Mouse (Mus musculus) embryo, embryonic 11 days (tissue): ENCODE measurements around the gene Sardh.

Experiments used
- DNase-seq: peaks from one replicate; pipeline ENCODE4 v3.0.0-alpha.2; 2015

Sardh gene

DNA sequence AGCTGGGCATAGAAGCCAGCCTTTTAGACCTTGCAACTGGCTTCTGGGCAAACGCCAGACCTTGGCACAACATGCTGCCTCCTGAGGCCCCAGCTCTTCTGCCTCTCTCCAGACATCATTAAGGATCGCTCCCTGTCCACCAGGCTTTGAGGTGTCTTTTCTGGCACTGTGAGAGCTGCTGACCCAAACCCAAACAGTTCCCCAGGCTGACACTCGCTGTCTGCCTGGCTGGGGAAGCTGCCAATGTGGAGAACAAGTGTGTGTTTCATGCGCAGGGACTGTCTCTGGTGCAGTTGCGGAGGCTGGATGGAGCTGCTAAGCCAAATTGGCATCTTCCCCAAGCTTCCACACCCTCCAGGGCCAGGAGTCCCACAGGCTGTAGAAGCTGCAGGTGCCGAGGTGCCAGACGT is 25.1 kb downstream of the Sardh start:
- DNase-seq, result no peak

DNA sequence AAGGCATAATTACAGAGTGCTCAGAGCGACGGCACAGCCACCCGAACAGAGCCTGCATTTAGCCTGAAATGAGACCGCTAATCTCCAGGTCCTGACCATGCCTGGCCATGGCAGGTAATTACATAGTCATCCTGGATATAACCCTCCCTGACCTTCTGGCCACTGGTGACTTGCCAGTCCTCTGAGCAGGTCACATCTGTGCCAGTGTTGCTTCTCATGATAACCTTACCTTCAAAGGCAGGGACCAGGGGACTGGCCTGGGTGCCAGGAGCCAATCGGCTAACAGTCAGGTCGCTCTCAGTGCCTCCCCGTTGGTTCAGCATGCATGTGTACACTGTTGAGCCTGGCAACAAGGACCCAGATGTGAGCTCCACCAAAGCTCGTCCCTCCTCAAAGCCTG is 29.6 kb downstream of the Sardh start:
- no peak for DNase-seq

DNA sequence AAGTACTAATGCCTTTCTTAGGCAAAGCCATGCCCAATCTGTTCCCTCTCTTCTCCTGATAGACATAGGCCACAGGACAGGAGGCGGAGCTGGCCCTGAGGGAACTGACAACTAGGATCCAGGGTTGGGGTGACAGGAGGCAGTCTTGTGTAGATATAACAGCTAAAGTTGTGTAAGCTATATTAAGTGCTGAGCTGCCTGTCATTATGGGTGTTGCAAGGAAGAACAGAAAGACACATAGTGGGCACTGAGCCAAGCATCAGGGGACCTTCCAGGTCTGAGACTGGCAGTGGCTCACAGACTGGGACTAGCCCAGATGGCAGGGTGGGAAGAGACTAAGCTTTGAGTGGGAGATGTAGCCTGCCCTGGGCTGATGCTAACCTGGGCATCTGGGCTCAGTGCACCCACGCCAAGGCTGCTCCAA is 30.0 kb downstream of the Sardh start:
- no peak for DNase-seq

DNA sequence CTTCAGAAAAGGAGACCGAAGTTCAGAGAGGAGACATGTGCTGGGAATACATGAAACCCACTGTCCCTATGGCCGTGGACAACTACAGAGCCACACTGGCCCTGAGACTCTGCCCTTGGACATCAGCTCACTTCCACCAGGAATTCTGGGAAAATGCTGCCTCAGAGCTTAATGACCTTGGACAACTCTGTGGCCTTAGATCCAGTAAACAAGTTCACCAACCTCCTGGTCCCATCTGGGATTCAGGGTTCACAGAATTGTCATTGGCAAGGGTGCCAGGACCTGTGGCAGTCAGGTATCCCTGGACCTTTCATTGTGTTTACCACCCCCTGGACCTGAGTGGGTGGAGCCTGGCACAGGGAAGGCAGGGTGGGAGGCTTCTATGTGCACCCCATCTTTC is 32.6 kb downstream of the Sardh start:
- DNase-seq, result no peak

DNA sequence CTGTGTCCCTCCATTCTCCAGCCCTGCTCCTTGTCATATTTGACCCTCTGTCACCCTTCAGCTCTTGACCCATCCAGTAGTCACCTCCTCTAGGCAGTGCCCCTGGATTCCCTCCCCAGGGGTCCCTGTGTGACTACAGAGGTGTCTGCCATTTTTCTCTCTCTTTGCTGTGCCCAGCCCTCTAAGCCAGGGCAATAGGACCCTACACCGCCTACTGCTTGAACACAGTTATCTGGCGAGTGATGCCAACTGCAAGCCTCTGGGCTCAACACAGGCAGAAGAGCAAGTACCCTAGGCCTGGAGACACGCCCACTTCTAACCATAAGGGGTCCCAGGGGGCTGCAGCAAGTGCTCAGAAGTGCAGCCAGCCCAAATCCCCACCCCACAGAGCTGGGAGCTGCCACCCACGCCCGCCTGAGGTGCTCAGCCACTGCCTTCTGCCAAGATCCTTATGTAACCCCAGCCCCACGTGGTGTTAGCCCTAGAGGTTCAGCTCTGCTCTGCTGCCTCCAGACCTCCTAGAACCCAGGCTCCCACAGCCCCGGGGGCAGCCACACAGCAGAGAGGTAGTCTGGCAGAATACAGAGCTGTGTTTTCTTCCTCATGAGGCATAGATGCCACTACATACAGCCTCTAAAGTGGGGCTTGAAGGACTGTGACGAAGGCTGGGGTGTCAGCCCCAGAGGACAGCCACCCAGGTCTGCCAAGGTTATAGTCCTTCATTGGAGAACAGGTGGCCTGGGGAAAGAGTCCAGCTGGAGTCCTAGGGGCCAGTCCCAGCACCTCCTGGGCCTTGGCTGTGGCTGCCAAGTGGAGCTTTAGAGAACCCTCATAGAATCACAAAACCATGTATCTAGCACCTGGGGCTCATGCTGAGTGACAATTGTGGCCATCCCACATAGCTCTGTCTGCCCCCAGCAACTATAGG is 35.9 kb downstream of the Sardh start:
- DNase-seq, result no peak

DNA sequence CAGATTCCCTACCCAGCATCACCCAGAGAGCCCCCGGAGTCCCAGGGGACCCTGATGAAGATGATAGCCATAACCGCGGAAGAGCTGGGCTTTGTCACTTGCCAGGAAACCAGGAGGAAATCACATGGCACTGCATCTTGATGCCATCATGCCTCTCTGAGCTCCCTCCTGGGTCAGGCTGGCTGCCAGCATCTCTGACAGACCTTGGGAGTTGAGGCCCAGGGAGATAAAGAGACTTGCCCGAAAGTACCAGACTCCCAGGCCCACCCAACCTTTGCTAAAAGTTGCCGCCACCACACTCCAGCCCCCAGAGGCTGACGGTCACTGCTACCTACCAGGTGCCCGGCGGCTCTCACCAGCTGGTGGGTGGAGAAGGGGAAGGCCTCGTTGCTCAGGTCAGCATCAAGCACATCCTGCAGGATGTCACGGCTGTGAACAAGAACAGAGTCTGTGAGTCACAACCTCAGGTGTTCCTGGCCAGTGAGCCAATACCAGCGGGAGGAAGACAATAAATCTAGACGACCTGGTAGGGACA is 37.4 kb downstream of the Sardh start:
- DNase-seq, result no peak

DNA sequence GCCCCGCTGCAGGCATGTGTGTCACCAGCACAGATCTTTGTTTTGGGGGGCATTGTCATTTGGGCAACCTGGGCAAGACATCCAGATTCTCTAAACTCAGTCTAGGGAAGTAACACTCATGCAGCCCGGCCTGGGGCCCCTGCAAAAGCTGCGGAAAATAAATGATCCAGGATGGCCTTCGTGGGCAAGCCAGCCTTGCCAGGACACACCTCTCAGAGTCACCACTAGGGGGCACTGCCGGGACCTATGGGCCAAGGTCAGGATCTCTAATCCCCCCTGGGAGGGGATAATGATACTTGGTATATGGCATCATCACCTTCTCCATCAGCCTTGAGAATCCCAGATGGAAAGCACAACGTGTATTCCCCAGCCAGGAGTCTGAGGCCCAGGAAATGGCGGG is 37.9 kb downstream of the Sardh start:
- DNase-seq, result peak; percentile 71

DNA sequence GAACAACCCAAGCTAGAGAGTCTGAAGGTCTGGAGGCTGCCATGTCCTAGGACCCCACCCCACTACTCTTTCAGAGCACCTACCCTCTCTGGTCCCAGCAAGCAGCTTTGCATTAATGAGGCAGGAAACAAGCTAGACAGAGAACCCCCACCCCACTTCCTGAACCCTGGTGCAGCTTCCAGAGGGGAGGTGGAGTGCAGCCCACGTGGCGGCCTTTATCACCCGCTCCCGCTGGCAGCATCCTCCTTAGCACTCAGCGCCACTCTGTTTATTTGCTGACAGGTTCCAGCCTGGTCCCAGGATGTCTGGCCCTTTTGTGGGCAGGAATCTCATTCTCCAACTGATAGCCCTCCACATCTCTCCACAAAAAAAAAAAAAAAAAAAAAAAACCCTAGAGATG is 38.3 kb downstream of the Sardh start:
- peak; percentile 56 for DNase-seq

DNA sequence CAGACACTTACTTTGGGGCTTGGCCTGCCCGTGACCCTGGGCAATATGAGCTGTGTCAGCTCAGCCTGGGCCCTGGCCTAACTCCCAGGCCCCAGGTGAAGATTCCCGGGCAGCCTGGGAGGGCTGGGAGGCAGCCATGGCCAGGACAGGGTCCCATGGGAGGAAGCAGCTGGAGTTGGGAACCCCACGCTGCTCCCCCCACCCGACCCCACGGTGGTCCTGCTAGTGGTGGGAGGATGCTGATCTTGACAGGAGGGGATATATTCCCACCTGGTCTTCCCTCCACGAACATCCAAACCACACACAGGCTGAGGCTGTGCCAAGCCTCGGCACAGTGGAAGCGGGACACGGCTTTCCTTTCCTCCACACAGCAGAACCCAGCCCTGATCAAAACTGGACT is 38.8 kb downstream of the Sardh start:
- no peak for DNase-seq

DNA sequence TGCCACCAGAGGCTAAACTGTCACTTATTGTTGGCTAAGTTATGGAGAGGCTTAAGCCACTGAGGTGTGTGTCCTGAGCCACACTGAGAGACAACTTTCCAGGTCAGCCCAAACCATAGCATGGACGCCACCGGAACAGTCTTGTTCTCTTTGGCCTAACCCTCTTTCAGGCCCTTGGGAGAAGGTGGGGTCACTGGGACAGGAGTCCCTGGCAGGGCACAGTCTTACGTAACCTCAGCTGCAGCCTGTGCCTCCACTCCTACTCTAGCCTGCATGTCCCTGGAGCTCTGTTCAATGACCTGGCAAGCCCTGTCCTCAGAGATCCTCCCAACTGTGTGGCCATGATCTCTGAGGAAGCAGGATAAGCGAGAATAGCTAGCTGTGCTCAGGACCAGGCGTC is 41.0 kb downstream of the Sardh start:
- no peak for DNase-seq

DNA sequence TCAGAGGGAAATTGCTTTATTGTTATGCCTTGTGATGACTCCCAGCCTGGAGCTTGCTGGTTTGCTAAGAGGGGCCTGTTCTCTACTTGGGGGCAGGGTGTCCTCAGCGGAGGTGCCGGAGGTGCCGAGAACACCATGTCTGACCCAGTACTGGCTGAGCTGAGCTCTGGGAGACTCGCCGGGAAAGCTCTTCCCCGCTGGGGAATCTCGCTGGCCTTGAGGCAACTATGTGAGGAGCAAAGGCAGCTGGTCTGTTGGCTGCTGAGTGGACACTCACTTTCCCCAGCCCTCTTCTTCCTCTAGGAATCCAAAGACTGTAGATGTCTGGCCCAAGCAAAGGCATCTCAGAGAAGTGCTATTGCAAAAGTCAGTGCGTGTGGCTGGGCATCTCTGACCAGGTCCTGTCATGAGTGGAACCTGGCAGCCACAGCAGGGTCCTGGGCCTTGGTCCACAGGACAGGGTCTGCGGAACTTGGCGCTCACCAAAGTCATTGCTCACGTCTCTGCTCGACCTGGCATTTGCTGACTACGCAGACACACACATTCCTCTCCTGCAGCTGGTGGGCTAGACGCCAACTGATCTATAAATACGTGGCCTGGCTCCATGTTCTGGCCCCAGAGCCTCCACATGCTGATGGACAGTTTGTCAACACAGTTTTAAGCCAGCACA is 41.9 kb downstream of the Sardh start:
- DNase-seq, result no peak

DNA sequence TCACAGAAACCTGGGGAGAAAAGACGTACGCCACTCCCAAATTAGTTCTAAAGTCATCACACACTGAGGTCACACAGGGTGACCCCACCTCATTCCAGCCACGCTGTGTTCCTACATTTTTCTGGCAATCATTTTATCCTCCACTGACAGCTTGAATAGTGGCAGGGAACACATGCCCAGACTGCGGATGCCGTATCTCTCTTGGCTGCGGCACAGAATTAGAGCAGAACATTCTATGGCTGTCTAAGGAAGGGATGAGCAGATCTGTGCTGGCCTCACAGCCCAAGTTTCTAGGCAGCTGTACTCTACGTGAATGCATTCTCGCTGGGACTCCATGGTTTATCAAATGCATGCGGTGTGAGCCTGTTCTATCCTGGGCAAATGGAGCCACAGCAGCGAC is 42.5 kb downstream of the Sardh start:
- DNase-seq, result no peak

DNA sequence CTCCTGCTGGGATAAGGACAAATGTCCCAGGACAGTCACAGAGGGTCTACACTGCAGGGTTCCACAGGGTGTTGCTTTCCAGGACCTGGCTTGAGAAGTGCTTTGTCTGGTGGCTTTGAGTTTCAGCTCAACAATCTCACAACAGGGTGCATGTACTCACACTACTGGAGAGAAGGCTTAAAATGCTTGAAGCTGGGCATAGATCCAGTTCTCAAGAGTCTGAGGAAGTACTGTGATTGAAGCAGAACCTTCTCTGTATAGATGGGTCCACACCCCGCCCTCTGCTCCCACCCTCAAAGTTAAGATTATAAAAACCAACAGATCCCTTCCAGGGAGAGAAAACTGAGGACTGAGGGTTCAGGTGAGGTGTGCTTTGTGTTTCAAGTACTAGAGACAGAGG is 47.6 kb downstream of the Sardh start:
- no peak for DNase-seq

DNA sequence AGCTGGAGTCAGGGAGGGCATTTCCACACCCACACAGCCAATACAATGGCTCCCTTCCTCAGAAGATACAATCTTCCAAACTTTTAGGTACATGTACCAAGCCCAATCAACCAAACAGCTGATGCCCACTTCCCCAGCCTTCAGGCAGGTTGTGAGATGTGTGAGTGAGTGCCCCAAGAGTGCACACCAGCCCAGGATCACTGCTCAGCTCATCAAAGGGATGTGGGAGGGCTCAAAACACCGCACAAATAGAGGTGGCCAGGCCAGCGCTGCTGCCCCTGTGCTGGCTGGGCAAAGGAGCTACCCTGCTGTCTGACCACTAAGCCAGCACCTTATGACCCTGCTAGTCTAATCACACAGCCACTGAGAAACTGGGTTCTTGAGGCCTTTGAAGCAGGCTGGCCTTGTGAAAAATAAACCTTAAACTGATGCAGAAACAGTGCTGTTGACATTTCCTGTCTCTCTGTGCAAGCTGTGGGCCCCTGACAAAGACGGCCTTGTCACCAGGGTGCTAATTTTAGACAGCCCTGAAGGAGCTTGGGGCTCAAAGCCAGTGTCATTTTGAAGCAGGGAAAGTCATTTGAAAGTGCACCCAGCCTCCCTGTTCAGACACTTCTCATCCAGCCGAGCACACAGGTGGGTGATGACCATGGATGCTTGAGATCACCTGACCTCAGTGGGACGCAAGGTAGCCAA is 49.4 kb downstream of the Sardh start:
- DNase-seq, result no peak

DNA sequence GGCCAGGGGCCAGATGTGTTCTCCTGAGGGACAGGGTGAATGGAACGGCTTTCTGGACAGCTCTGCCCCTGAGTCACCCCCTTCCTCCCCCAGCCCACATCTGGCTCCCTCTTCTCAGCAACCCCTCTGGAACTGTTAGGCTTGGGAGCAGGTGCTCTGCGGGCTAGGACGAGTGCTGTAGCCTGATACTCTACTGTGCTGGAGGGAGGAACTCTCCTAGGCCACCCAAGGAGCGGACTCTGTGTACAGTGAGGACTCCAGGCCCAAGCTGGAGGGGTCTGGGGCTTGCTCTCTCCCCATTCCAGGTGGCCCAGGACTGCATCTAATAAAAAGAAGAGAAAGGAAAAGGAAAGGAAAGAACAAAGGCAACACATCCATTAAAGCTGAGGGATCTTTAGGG is 58.1 kb downstream of the Sardh start:
- peak; percentile 25 for DNase-seq

DNA sequence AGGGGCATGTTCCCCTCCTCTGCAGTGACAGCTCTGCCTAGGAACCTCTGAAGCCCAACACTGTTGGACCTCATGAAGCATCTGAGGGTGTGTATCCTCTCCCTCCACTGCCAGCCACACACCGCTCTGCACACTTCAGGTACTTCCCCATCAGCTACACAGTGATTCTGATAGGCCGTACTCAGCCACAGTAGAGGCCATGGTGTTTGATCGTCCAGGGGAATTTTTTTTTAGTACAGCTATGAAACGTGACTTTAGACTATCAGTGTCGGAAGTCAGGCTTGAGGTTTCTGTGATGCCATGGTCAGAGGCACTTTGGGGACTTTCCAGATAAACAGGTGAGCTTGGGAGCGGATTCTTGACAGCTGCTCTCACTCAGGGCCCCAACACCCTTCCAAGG is 60.6 kb downstream of the Sardh start:
- no peak for DNase-seq

DNA sequence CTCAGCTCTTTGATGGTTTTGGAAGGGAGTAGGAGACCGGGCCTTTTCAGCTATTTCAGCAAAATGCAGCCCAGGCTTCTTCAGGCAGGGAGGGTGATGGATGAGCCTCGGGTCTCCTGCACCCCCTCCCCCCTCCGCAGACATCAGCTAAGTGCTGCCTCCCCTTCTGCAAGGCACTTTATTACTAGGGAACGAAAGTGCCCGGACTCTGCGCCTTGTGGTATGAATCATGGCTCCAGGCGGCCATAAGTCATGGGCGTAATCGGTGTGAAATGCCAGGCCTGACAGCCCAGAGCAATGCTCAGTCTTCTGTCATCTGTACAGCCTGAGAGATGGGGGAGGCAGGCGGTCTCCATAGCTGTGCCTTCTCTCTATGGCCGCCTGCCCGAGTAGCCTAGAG is 64.4 kb downstream of the Sardh start:
- DNase-seq, result peak; percentile 68

DNA sequence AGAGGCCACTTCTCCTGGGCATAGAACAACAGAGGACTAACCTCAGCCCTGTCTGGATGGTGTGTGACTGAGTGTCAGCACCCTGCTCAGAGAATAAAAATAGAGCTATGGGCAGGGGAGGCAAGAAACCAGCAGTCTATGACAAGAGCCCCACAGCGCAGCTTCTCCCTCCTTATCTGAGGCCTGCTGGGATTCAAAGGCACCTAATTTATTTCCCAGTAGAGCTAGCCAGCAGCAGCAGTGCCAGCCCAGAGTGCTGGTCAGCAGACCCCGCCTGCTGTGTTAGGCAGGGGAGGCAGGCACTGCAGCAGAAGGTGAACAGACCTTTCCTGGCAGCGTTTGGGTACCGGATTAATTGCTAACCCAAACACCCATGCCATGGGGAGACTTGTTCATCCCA is 66.2 kb downstream of the Sardh start:
- DNase-seq, result no peak

DNA sequence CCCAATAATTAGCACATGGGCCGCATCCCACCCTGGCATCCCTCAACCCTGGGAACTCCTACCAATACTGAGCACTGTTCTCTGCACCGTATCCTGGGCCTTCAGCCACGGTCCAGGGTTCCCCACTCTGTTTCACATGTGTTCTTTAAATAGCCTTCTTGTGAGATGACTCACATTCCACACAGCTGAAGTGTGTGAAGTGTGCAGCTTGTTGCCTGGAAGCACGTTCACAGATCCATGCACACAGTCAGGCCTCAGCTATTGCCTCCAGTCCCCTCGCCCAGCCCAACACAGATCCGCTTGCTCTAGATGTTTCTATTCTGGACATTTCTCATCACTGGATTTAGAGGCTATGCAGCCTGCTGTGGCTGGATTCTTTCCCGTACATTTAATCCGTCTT is 69.0 kb downstream of the Sardh start:
- no peak for DNase-seq

DNA sequence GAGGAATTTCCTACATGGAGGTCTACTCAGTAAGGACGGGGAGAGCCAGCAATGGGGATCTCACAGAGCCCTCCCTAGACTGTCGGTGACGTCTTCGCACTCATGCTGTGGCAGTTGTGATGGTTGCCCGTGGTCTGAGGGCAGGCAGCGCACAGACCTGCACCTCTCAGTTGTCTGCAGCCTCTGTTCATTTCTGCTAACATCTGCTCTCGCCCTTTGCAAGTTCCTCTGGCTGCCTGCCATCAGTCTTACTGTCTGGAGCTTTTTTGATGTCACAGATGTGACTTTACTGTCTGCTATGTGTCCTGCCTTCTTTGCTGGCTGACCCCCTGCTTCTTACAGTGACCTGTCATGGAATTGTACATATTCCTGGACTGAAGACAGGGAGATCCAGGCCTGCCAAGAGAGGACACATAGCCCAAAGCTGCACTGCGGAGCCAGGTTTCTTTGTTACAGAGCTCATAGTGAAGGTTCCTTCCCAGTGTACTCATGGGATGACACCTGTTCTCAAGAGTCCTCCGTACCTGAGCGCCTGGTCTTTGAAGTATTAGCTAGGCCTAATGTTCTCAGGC is 72.4 kb downstream of the Sardh start:
- DNase-seq, result no peak

DNA sequence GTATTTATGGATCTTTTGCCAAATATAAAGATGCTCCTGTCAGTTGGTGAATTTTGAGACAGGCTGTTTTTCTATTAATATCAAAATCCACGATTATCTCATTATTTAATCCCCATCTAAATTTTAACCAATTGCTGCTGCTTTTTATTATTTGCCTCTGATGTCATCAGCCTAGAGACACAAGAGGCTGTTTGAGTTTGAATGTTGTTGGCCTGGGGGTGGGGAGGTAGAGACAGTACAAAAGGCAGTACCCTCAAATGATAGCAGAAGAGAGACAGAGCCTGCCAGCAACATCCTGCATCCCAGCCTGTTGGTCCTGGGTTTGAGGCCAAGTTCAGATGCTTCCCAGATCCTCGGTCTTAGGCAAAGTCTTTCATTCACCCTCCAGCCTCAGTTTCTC is 73.9 kb downstream of the Sardh start:
- DNase-seq, result no peak

DNA sequence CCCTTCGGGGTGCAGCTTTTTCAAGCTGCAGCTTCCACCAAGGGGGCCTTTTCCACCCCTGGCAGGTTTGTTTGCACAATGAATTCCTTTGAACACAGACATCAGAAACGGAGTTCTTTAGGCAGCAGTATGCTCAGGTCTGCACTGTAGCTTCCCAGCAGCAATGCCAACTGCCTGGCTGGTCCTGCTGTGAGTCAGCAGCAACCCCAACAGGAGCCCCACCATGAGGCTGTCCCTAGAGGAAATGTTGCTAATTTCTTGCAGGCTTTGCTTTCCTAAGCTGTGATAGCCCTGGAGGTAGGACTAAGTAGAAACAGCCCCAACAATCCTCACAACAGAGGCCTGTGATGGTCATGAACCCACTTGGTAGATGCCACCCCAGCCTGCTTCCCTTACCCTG is 81.1 kb downstream of the Sardh start:
- DNase-seq, result no peak

DNA sequence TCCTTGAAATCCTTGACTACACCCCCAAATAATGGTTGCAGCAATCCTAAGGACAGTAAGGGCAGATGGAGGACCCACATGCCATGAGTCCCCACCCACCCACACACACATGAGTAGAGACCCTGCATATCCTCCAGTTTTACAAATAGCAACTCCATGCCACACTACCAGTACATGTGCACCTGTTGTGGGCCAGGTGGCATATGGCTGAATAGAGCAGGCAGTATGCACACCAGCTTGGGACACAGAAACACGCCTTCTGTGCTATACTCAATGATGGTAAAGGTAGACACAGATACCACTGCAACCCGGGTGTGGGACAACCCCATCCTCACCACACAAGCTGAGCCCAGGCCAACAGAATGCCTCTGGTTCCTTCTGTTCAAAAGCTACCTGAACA is 82.1 kb downstream of the Sardh start:
- DNase-seq, result no peak
